Mouse (Mus musculus) midbrain, embryonic 12.5 days (tissue): ENCODE measurements at regions not wholly inside any gene's neighbourhood (a gene's known extent, or its start where the extent isn't known, plus 50 kb on each side); places are given as distances from the start of the nearest gene placed in this dataset.

Experiments
- ATAC-seq: fragments of 200-750 bp; cut with Nextera tagmentation; 2 replicates; pipeline ENCODE4 v1.8.0; 2017; ENCODE audit warnings: low read depth, moderate TSS enrichment, moderate library complexity; ENCODE audit not compliant: low FRiP score
- H3K27ac ChIP-seq: fragments of 300-500 bp; sonication (generic); replicated peaks from 2 replicates; pipeline ENCODE4 v1.5.1; 2016; ENCODE audit warnings: mild to moderate bottlenecking
- H3K27me3 ChIP-seq: fragments of 300-500 bp; sonication (generic); 2 replicates; pipeline ENCODE4 v1.6.1; 2016; ENCODE audit warnings: mild to moderate bottlenecking
- H3K36me3 ChIP-seq: fragments of 300-500 bp; sonication (generic); 2 replicates; pipeline ENCODE4 v1.6.1; 2016
- H3K4me1 ChIP-seq: fragments of 300-500 bp; sonication (generic); 2 replicates; pipeline ENCODE4 v1.6.1; 2016
- H3K4me2 ChIP-seq: fragments of 300-500 bp; sonication (generic); replicated peaks from 2 replicates; pipeline ENCODE4 v1.6.1; 2016; ENCODE audit warnings: mild to moderate bottlenecking, moderate library complexity
- H3K4me3 ChIP-seq: fragments of 300-500 bp; sonication (generic); 2 replicates; pipeline ENCODE4 v1.5.1; 2016; ENCODE audit warnings: mild to moderate bottlenecking
- H3K9ac ChIP-seq: fragments of 300-500 bp; sonication (generic); replicated peaks from 2 replicates; pipeline ENCODE4 v1.6.1; 2016; ENCODE audit warnings: mild to moderate bottlenecking, moderate library complexity
- H3K9me3 ChIP-seq: fragments of 300-500 bp; sonication (generic); 2 replicates; pipeline ENCODE4 v1.6.1; 2016; ENCODE audit warnings: mild to moderate bottlenecking
- WGBS: fragments of 180-500 bp; shearing (Covaris S2); methylation state at CpG from one replicate; pipeline ENCODE4 v1.1.7; 2016; 5-methylcytosine and 5-hydroxymethylcytosine counted together

GRCm38 (mm10) chr13:111860931-111861330 is 52.1 kb upstream of the Map3k1 start:
- no peak for ATAC-seq
- H3K9ac ChIP-seq, result no peak overlapping the region
- H3K27ac ChIP-seq, result no peak overlapping the region
- H3K36me3 ChIP-seq, result no peaks in the 10 kb centered on the region
- no peak overlapping the region for H3K4me2 ChIP-seq
- no peak overlapping the region for H3K4me3 ChIP-seq
- WGBS, result 71% methylated on average over 3 of the region's 3 CpGs
- no peaks in the 10 kb centered on the region for H3K9me3 ChIP-seq
- no peaks in the 10 kb centered on the region for H3K27me3 ChIP-seq
- no peaks in the 10 kb centered on the region for H3K4me1 ChIP-seq

GRCm38 (mm10) chr13:111862316-111862715 is 53.5 kb upstream of the Map3k1 start:
- no peaks in the 10 kb centered on the region for H3K9me3 ChIP-seq
- H3K9ac ChIP-seq, result no peak overlapping the region
- H3K4me3 ChIP-seq, result no peak overlapping the region
- no peaks in the 10 kb centered on the region for H3K4me1 ChIP-seq
- WGBS, result 71% methylated on average over 8 of the region's 8 CpGs
- no peak overlapping the region for H3K27ac ChIP-seq
- no peaks in the 10 kb centered on the region for H3K27me3 ChIP-seq
- H3K36me3 ChIP-seq, result no peaks in the 10 kb centered on the region
- no peak overlapping the region for H3K4me2 ChIP-seq
- ATAC-seq, result no peak

GRCm38 (mm10) chr13:111865956-111866355 is 57.2 kb upstream of the Map3k1 start:
- no peak for ATAC-seq
- Histone ChIP-seq H3K4me1 (peaks cover 10% of the 10 kb centered on the region; the same call in 1 of the 2 replicates), H3K9me3 (no peaks in the 10 kb centered on the region), H3K27ac (no peak overlapping the region), H3K4me2 (no peak overlapping the region), H3K36me3 (no peaks in the 10 kb centered on the region), H3K9ac (no peak overlapping the region), H3K4me3 (no peak overlapping the region), H3K27me3 (no peaks in the 10 kb centered on the region)
- 93% methylated on average over 7 of the region's 7 CpGs for WGBS

- WGBS, result 97% methylated on average over 2 of the region's 2 CpGs
- no peak for ATAC-seq
- no peaks in the 10 kb centered on the region for H3K36me3 ChIP-seq
- no peaks in the 10 kb centered on the region for H3K9me3 ChIP-seq
- no peaks in the 10 kb centered on the region for H3K27me3 ChIP-seq
- no peak overlapping the region for H3K4me2 ChIP-seq
- peaks cover 10% of the 10 kb centered on the region; the same call in 1 of the 2 replicates for H3K4me1 ChIP-seq
- H3K9ac ChIP-seq, result no peak overlapping the region; the same call in 1 of the 2 replicates
- H3K4me3 ChIP-seq, result no peak overlapping the region
- H3K27ac ChIP-seq, result no peak overlapping the region; the same call in 1 of the 2 replicates
Observed at GRCm38 (mm10) chr13:111867261-111867660, 58.5 kb upstream of the Map3k1 start.

- Histone ChIP-seq H3K4me1 (peaks cover 10% of the 10 kb centered on the region; the same call in 1 of the 2 replicates), H3K27ac (no peak overlapping the region; the same call in 1 of the 2 replicates), H3K9ac (peak overlapping the region; percentile 15; the same call in 1 of the 2 replicates), H3K27me3 (no peaks in the 10 kb centered on the region), H3K4me3 (no peak overlapping the region), H3K36me3 (no peaks in the 10 kb centered on the region), H3K4me2 (peak overlapping the region; percentile 33), H3K9me3 (peaks cover under 1% of the 10 kb centered on the region; the same call in 1 of the 2 replicates)
- ATAC-seq, result peak; percentile 60; the same call in 1 of the 2 replicates
- WGBS, result 63% methylated on average over 31 of the region's 31 CpGs
Observed at GRCm38 (mm10) chr13:111867763-111868725, 59.3 kb upstream of the Map3k1 start.

GRCm38 (mm10) chr13:111868947-111869346 is 60.2 kb upstream of the Map3k1 start:
- Histone ChIP-seq H3K4me3 (no peak overlapping the region), H3K27ac (no peak overlapping the region), H3K27me3 (no peaks in the 10 kb centered on the region), H3K4me1 (peaks cover 10% of the 10 kb centered on the region; the same call in 1 of the 2 replicates), H3K9ac (no peak overlapping the region), H3K4me2 (no peak overlapping the region), H3K9me3 (peaks cover 6% of the 10 kb centered on the region; the same call in 1 of the 2 replicates), H3K36me3 (no peaks in the 10 kb centered on the region)
- whole genome bisulfite sequencing, result 60% methylated on average over 3 of the region's 3 CpGs
- ATAC-seq, result no peak

GRCm38 (mm10) chr13:111869771-111870437 is 61.1 kb upstream of the Map3k1 start:
- no peak overlapping the region for H3K4me2 ChIP-seq
- H3K27ac ChIP-seq, result no peak overlapping the region
- H3K4me3 ChIP-seq, result no peak overlapping the region
- H3K36me3 ChIP-seq, result no peaks in the 10 kb centered on the region
- no peaks in the 10 kb centered on the region for H3K27me3 ChIP-seq
- peaks cover 10% of the 10 kb centered on the region; the same call in 1 of the 2 replicates for H3K4me1 ChIP-seq
- no peak overlapping the region for H3K9ac ChIP-seq
- ATAC-seq, result 0 out of 2 replicates have a peak, but pooled peaks have one; percentile 6
- H3K9me3 ChIP-seq, result peaks cover 6% of the 10 kb centered on the region; the same call in 1 of the 2 replicates
- WGBS, result 50% methylated on average over 17 of the region's 17 CpGs

GRCm38 (mm10) chr13:111870505-111870904 is 61.7 kb upstream of the Map3k1 start:
- Histone ChIP-seq H3K9ac (no peak overlapping the region), H3K27me3 (no peaks in the 10 kb centered on the region), H3K9me3 (peaks cover 6% of the 10 kb centered on the region; the same call in 1 of the 2 replicates), H3K4me3 (no peak overlapping the region), H3K36me3 (no peaks in the 10 kb centered on the region), H3K27ac (no peak overlapping the region), H3K4me2 (no peak overlapping the region), H3K4me1 (peaks cover 10% of the 10 kb centered on the region; the same call in 1 of the 2 replicates)
- ATAC-seq, result no peak
- WGBS, result 88% methylated on average over 4 of the region's 4 CpGs

- WGBS, result 90% methylated on average over 25 of the region's 25 CpGs
- H3K4me3 ChIP-seq, result no peak overlapping the region
- ATAC-seq, result no peak
- no peaks in the 10 kb centered on the region for H3K36me3 ChIP-seq
- H3K9me3 ChIP-seq, result peaks cover 6% of the 10 kb centered on the region; the same call in 1 of the 2 replicates
- H3K4me1 ChIP-seq, result peaks cover 10% of the 10 kb centered on the region; the same call in 1 of the 2 replicates
- H3K27ac ChIP-seq, result no peak overlapping the region
- no peak overlapping the region for H3K9ac ChIP-seq
- H3K27me3 ChIP-seq, result no peaks in the 10 kb centered on the region
- no peak overlapping the region for H3K4me2 ChIP-seq
Observed at GRCm38 (mm10) chr13:111871672-111872410, 63.0 kb upstream of the Map3k1 start.

- Histone ChIP-seq H3K4me1 (peaks cover 8% of the 10 kb centered on the region; the same call in 1 of the 2 replicates), H3K4me3 (no peak overlapping the region), H3K27ac (no peak overlapping the region), H3K4me2 (no peak overlapping the region), H3K9me3 (peaks cover 6% of the 10 kb centered on the region; the same call in 1 of the 2 replicates), H3K36me3 (no peaks in the 10 kb centered on the region), H3K27me3 (no peaks in the 10 kb centered on the region), H3K9ac (no peak overlapping the region)
- ATAC-seq, result no peak
- WGBS, result 82% methylated on average over 3 of the region's 3 CpGs
Observed at GRCm38 (mm10) chr13:111874330-111874729, 65.5 kb upstream of the Map3k1 start.

- WGBS, result 81% methylated on average over 3 of the region's 3 CpGs
Observed at GRCm38 (mm10) chr13:111876404-111876803, 67.6 kb upstream of the Map3k1 start.

More at GRCm38 (mm10) chr13:111876404-111876803, 67.6 kb upstream of the Map3k1 start:
- no peaks in the 10 kb centered on the region for H3K4me1 ChIP-seq
- no peak overlapping the region for H3K4me2 ChIP-seq
- H3K9ac ChIP-seq, result no peak overlapping the region
- no peak overlapping the region for H3K4me3 ChIP-seq
- no peaks in the 10 kb centered on the region for H3K36me3 ChIP-seq
- H3K27ac ChIP-seq, result no peak overlapping the region
- peaks cover 6% of the 10 kb centered on the region; the same call in 1 of the 2 replicates for H3K9me3 ChIP-seq
- H3K27me3 ChIP-seq, result no peaks in the 10 kb centered on the region
- no peak for ATAC-seq
